Mouse (Mus musculus): ENCODE results near the gene Usp13. TPM values are rescaled to one million over a fixed set of nuclear protein-coding genes. Genes with fewer than 3 reads are reported as not detected.

Gene Usp13
- polyA plus RNA-seq, 1 experiment from 2014 or later: 3.2 TPM

DNA sequence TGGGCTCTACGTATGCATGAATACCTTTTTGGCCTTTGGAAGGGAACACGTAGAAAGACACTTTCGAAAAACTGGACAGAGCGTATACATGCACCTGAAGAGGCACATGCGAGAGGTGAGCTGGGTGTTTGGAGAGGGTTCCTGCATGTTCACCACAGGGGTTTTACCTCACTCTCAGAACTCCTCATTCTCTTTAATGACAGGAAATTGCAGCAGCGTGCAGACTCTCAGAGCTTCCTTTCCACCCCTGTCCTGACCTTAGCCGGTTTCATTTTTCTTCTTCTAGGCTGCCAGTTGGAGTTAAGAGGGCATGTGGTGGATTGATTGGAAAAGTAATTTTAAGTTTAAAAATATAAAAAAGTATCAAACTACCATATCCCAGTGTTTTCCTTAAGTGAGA lies 20.5 kb downstream of the Usp13 start:
- H3K27me3 ChIP-seq (replicated peaks; ENCODE audit: control insufficient read depth, insufficient read depth, low read length): no peaks in the 10 kb centered on the region
- no peaks in the 10 kb centered on the region for H3K4me1 ChIP-seq (ENCODE audit: control insufficient read depth, insufficient read depth, low read length)
- H3K36me3 ChIP-seq (ENCODE audit: control insufficient read depth, insufficient read depth, low read length): no peaks in the 10 kb centered on the region
- no peak overlapping the region for H3K4me2 ChIP-seq (ENCODE audit: low read depth, low read length)
- 91% methylated on average over 7 of the region's 7 CpGs for WGBS
- no peak overlapping the region for H3K9ac ChIP-seq (ENCODE audit: low read depth, low read length)
- ATAC-seq: no peak
- H3K27ac ChIP-seq (ENCODE audit: low read length): no peak overlapping the region
- no peak overlapping the region for H3K4me3 ChIP-seq (ENCODE audit: low read length)
- no peaks in the 10 kb centered on the region for H3K9me3 ChIP-seq (ENCODE audit: control insufficient read depth, low read length)

DNA sequence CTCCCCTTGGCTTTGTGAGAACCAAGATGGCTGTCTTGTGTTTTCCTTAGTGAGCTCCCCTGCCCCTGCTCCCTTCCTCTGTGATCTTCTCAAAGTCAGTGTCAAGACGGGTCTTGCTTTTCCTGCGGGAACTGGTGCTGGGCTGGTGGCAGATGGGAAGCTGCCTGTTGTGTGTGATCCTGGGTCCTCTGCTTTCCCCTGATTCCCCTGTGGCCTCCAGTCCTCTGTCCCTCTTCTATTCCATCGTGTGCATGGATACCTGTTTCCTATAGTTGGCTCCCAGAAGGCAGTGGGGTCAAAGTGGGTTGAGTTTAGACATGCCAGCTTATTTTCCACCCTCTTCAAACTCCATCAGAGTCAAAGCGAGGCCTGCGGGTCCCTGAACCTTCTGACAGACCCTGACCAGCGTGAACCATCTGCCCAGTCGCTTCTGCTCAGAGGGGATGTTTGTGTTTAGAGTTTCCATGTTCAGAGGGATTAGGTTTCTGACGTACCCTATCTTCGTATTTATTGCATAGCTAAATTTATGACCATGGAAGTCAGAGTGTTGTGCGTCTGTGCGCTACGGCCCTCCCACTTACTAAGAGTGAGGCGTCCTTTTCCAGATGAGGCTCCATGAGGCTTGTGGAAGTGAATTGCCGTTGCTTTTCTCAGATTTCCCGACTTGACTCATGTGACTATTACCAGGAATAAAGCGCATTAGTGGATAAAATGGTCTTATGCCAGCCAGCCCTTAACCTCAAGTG lies 39.2 kb downstream of the Usp13 start:
- Histone ChIP-seq H3K27me3 (replicated peaks; ENCODE audit: control insufficient read depth, insufficient read depth, low read length) (no peaks in the 10 kb centered on the region), H3K36me3 (ENCODE audit: control insufficient read depth, insufficient read depth, low read length) (no peaks in the 10 kb centered on the region), H3K4me3 (ENCODE audit: low read length) (no peak overlapping the region), H3K4me1 (ENCODE audit: control insufficient read depth, insufficient read depth, low read length) (no peaks in the 10 kb centered on the region), H3K9ac (ENCODE audit: low read depth, low read length) (no peak overlapping the region), H3K27ac (ENCODE audit: low read length) (no peak overlapping the region), H3K9me3 (ENCODE audit: control insufficient read depth, low read length) (no peaks in the 10 kb centered on the region), H3K4me2 (ENCODE audit: low read depth, low read length) (no peak overlapping the region)
- no peak for ATAC-seq
- WGBS: 60% methylated on average over 16 of the region's 16 CpGs

GRCm38 (mm10) chr3:32871081-32871480 lies 53.7 kb downstream of the Usp13 start:
- no peak for ATAC-seq
- WGBS: 88% methylated on average over 3 of the region's 3 CpGs
- Histone ChIP-seq H3K4me1 (ENCODE audit: control insufficient read depth, insufficient read depth, low read length) (no peaks in the 10 kb centered on the region), H3K36me3 (ENCODE audit: control insufficient read depth, insufficient read depth, low read length) (no peaks in the 10 kb centered on the region), H3K27ac (ENCODE audit: low read length) (no peak overlapping the region), H3K9me3 (ENCODE audit: control insufficient read depth, low read length) (no peaks in the 10 kb centered on the region), H3K9ac (ENCODE audit: low read depth, low read length) (no peak overlapping the region), H3K4me2 (ENCODE audit: low read depth, low read length) (no peak overlapping the region), H3K4me3 (ENCODE audit: low read length) (no peak overlapping the region), H3K27me3 (replicated peaks; ENCODE audit: control insufficient read depth, insufficient read depth, low read length) (no peaks in the 10 kb centered on the region)

DNA sequence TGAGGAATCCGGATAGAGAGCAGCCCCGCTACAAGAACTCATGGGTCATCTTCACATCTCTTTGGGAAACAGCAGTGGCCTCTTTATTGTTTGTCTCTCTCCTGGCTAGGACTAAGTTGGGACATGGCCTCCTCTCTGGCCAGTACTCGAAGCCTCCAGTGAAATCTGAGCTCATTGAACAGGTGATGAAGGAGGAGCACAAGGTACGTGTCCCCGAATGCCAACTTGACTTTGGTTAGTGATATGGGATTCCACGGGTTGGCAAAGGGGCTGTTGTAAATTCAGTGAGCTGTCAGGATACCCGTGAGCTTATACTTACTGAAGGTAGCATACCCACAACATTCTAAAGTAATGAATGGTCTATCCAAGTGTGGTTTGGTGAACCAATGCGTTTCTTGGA lies 69.0 kb downstream of the Usp13 start:
- Histone ChIP-seq H3K9me3 (ENCODE audit: control insufficient read depth, low read length) (no peaks in the 10 kb centered on the region), H3K9ac (ENCODE audit: low read depth, low read length) (no peak overlapping the region), H3K4me1 (ENCODE audit: control insufficient read depth, insufficient read depth, low read length) (no peaks in the 10 kb centered on the region), H3K27ac (ENCODE audit: low read length) (no peak overlapping the region), H3K4me2 (ENCODE audit: low read depth, low read length) (no peak overlapping the region), H3K4me3 (ENCODE audit: low read length) (no peak overlapping the region), H3K27me3 (replicated peaks; ENCODE audit: control insufficient read depth, insufficient read depth, low read length) (no peaks in the 10 kb centered on the region), H3K36me3 (ENCODE audit: control insufficient read depth, insufficient read depth, low read length) (no peaks in the 10 kb centered on the region)
- no peak for ATAC-seq
- WGBS: 90% methylated on average over 8 of the region's 8 CpGs

DNA sequence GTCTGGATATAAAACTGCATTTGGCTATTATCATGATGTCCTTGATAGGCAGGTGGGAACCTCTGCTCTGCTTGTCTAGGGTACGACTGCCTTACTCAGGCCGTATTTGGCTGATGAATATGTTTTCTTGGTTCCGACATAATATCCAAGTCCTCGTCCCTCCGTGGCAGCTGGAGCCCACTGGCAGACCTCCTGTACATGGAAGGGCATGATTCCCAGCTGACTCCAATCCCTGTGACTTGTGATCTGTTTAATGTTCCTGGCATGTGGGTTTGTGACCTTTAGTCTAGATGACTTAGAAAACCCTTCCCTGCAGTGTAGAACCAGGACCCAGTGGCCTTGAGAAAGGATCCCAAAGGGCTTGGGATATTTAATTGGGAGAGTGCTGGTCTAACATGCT lies 71.5 kb downstream of the Usp13 start:
- no peak for ATAC-seq

GRCm38 (mm10) chr3:32890174-32890573 lies 72.8 kb downstream of the Usp13 start:
- H3K36me3 ChIP-seq (ENCODE audit: control insufficient read depth, insufficient read depth, low read length): no peaks in the 10 kb centered on the region
- no peaks in the 10 kb centered on the region for H3K4me1 ChIP-seq (ENCODE audit: control insufficient read depth, insufficient read depth, low read length)
- no peaks in the 10 kb centered on the region for H3K9me3 ChIP-seq (ENCODE audit: control insufficient read depth, low read length)
- no peak overlapping the region for H3K27ac ChIP-seq (ENCODE audit: low read length)
- H3K27me3 ChIP-seq (replicated peaks; ENCODE audit: control insufficient read depth, insufficient read depth, low read length): no peaks in the 10 kb centered on the region
- H3K4me3 ChIP-seq (ENCODE audit: low read length): no peak overlapping the region
- WGBS: 94% methylated on average over 4 of the region's 4 CpGs
- no peak for ATAC-seq
- H3K4me2 ChIP-seq (ENCODE audit: low read depth, low read length): no peak overlapping the region
- H3K9ac ChIP-seq (ENCODE audit: low read depth, low read length): no peak overlapping the region

More for the DNA sequence above, 71.5 kb downstream of the Usp13 start:
- 85% methylated on average over 5 of the region's 5 CpGs for WGBS
- Histone ChIP-seq H3K9ac (ENCODE audit: low read depth, low read length) (no peak overlapping the region), H3K4me1 (ENCODE audit: control insufficient read depth, insufficient read depth, low read length) (no peaks in the 10 kb centered on the region), H3K9me3 (ENCODE audit: control insufficient read depth, low read length) (no peaks in the 10 kb centered on the region), H3K4me3 (ENCODE audit: low read length) (no peak overlapping the region), H3K27ac (ENCODE audit: low read length) (no peak overlapping the region), H3K4me2 (ENCODE audit: low read depth, low read length) (no peak overlapping the region), H3K36me3 (ENCODE audit: control insufficient read depth, insufficient read depth, low read length) (no peaks in the 10 kb centered on the region), H3K27me3 (replicated peaks; ENCODE audit: control insufficient read depth, insufficient read depth, low read length) (no peaks in the 10 kb centered on the region)

- 53% methylated on average over 4 of the region's 4 CpGs for WGBS
- H3K4me1 ChIP-seq (ENCODE audit: control insufficient read depth, insufficient read depth, low read length): no peaks in the 10 kb centered on the region
Measured at GRCm38 (mm10) chr3:32903462-32903861, 86.1 kb downstream of the Usp13 start.

DNA sequence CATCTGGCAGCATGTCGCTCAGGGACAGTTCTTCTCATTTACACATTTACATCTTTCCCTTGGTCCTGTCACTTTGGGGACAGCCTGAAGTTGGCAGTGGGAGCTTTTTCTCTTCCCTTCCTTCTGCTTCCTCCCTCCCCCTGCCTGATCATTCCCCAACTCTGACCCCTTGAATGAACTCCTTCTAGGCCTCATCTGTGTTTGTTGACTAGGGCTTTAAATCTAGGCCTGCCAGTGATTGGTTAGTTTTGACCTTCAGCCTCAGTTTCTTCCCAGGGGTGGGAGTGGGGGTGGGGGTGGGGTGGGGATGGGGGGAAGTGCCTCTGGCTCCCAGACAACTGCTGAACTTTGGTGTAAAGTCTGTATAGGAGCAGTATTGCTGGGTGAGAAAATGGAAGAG lies 87.3 kb downstream of the Usp13 start:
- no peaks in the 10 kb centered on the region for H3K9me3 ChIP-seq (ENCODE audit: control insufficient read depth, low read length)

More at GRCm38 (mm10) chr3:32903462-32903861, 86.1 kb downstream of the Usp13 start:
- H3K4me2 ChIP-seq (ENCODE audit: low read depth, low read length): no peak overlapping the region
- no peaks in the 10 kb centered on the region for H3K36me3 ChIP-seq (ENCODE audit: control insufficient read depth, insufficient read depth, low read length)
- H3K27ac ChIP-seq (ENCODE audit: low read length): no peak overlapping the region
- H3K9me3 ChIP-seq (ENCODE audit: control insufficient read depth, low read length): no peaks in the 10 kb centered on the region
- ATAC-seq: no peak
- no peaks in the 10 kb centered on the region for H3K27me3 ChIP-seq (replicated peaks; ENCODE audit: control insufficient read depth, insufficient read depth, low read length)
- H3K4me3 ChIP-seq (ENCODE audit: low read length): no peak overlapping the region
- H3K9ac ChIP-seq (ENCODE audit: low read depth, low read length): no peak overlapping the region

DNA sequence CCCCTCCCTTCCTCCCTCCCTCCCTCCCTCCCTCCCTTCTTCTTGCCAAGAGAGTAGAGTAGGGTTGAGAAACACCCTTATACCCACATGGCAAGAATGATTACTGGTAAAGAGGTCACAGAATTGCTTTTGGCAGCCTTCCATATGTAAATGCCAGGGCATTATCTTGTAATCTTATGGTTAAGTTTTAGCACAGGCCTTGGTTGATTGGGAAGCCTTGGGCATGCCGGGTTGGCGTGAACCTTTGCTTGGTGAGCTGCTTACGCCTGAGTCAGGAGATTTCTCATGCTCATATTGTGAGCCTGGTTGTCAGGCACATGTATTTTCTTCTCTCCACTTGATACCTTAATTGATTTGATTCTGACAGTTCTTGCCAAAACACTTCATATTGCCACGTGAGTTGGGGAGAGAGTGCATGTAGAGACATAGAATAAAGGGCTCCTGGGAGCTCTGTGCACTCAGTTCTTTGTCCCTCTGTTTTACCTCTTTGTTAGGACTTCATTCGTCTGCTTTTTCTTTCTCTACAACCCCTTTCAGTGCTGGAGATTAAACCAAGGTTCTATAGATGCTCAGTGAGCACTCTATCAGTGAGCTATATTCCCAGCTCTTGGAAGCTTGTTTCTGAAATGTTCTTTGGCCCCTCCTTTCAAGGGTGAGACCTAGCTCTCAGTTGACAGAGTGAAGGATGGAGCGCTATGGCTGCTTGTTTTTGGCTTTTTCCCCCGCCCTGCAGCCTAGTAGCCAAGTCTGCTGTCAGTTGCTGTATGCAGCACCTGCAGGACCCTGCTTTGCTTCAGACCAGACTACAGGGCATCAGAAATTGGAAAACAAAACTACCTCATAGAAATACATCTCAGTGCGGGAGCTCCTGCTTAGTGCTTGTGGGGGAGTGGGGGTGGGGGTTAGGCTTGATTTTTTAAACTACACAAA lies 88.8 kb downstream of the Usp13 start:
- 82% methylated on average over 8 of the region's 8 CpGs for WGBS
- Histone ChIP-seq H3K27ac (ENCODE audit: low read length) (no peak overlapping the region), H3K36me3 (ENCODE audit: control insufficient read depth, insufficient read depth, low read length) (no peaks in the 10 kb centered on the region), H3K9ac (ENCODE audit: low read depth, low read length) (no peak overlapping the region), H3K9me3 (ENCODE audit: control insufficient read depth, low read length) (no peaks in the 10 kb centered on the region), H3K4me1 (ENCODE audit: control insufficient read depth, insufficient read depth, low read length) (no peaks in the 10 kb centered on the region), H3K27me3 (replicated peaks; ENCODE audit: control insufficient read depth, insufficient read depth, low read length) (no peaks in the 10 kb centered on the region), H3K4me3 (ENCODE audit: low read length) (no peak overlapping the region), H3K4me2 (ENCODE audit: low read depth, low read length) (no peak overlapping the region)
- ATAC-seq: no peak

More for the DNA sequence above, 87.3 kb downstream of the Usp13 start:
- ATAC-seq: peak; percentile 62; the same call in 1 of the 2 replicates
- 57% methylated on average over 1 of the region's 1 CpGs for whole genome bisulfite sequencing
- Histone ChIP-seq H3K4me2 (ENCODE audit: low read depth, low read length) (no peak overlapping the region), H3K27me3 (replicated peaks; ENCODE audit: control insufficient read depth, insufficient read depth, low read length) (no peaks in the 10 kb centered on the region), H3K36me3 (ENCODE audit: control insufficient read depth, insufficient read depth, low read length) (no peaks in the 10 kb centered on the region), H3K4me1 (ENCODE audit: control insufficient read depth, insufficient read depth, low read length) (no peaks in the 10 kb centered on the region), H3K4me3 (ENCODE audit: low read length) (no peak overlapping the region), H3K27ac (ENCODE audit: low read length) (no peak overlapping the region), H3K9ac (ENCODE audit: low read depth, low read length) (no peak overlapping the region)
